ENCODE assay signal across 8 mouse cellular contexts in genomic region chr3:146769940-146770659, GRCm38 (mm10). TPM values are rescaled to one million over a fixed set of nuclear protein-coding genes. Genes with fewer than 3 reads are reported as not detected.
DNase-seq lines count a peak whose midpoint lies in the region; ATAC-seq and TF ChIP-seq lines count a peak whose summit lies in the region.

No protein-coding gene starts in this region.

- H3K36me3 ChIP-seq in embryonic facial prominence, embryonic 13.5 days = peaks cover 7% of the 10 kb centered on the region
- no peaks in the 10 kb centered on the region for H3K36me3 ChIP-seq in hindbrain, postnatal 0 days (ENCODE audit: insufficient read depth, low read length)
- H3K36me3 ChIP-seq in liver, embryonic 16.5 days (ENCODE audit: control insufficient read depth, insufficient read depth) = no peaks in the 10 kb centered on the region
- H3K36me3 ChIP-seq in stomach, embryonic 14.5 days (ENCODE audit: control insufficient read depth, insufficient read depth, low read length) = no peaks in the 10 kb centered on the region

- peak overlapping the region; percentile 37 for H3K4me2 ChIP-seq in embryonic facial prominence, embryonic 13.5 days
- H3K4me2 ChIP-seq in hindbrain, postnatal 0 days (ENCODE audit: low read depth, low read length) = peak overlapping the region; percentile 51
- H3K4me2 ChIP-seq in liver, embryonic 16.5 days (ENCODE audit: low read depth, low read length) = peak overlapping the region; percentile 32; the same call in 1 of the 2 replicates
- peak overlapping the region; percentile 35 for H3K4me2 ChIP-seq in stomach, embryonic 14.5 days (replicated peaks; ENCODE audit: low read depth, low read length)

- no peaks in the 10 kb centered on the region for H3K27me3 ChIP-seq in embryonic facial prominence, embryonic 13.5 days
- no peaks in the 10 kb centered on the region for H3K27me3 ChIP-seq in hindbrain, postnatal 0 days (ENCODE audit: insufficient read depth, low read length)
- no peaks in the 10 kb centered on the region for H3K27me3 ChIP-seq in liver, embryonic 16.5 days (ENCODE audit: control insufficient read depth, insufficient read depth, low read depth, low read length)
- H3K27me3 ChIP-seq in stomach, embryonic 14.5 days (ENCODE audit: control insufficient read depth, insufficient read depth, low read length) = no peaks in the 10 kb centered on the region

- no peak overlapping the region for H3K27ac ChIP-seq in embryonic facial prominence, embryonic 13.5 days
- H3K27ac ChIP-seq in hindbrain, postnatal 0 days = peak overlapping the region; percentile 80
- H3K27ac ChIP-seq in liver, embryonic 16.5 days (ENCODE audit: low read length) = no peak overlapping the region
- H3K27ac ChIP-seq in stomach, embryonic 14.5 days (ENCODE audit: low read length) = 0 out of 2 replicates have a peak overlapping the region, but pooled peaks have one; percentile 3

- peak; percentile 62 for DNase-seq in layer of hippocampus, adult 11-12 months (ENCODE audit: low spot score)
- no peak for DNase-seq in layer of hippocampus, adult 9-10 months (ENCODE audit: low spot score)
- peak; percentile 73 for DNase-seq in hindbrain, postnatal 0 days (ENCODE audit: low spot score)
- DNase-seq in thymus, adult 18-20 months = no peak

- no peak; the same call in 1 of the 2 replicates for TF ChIP-seq CTCF in hindbrain, postnatal 0 days (IDR thresholded peaks at IDR 0.05; ENCODE audit: low read depth)

- no peak overlapping the region for H3K4me3 ChIP-seq in embryonic facial prominence, embryonic 13.5 days
- H3K4me3 ChIP-seq in hindbrain, postnatal 0 days (ENCODE audit: low read length) = peak overlapping the region; percentile 45
- H3K4me3 ChIP-seq in liver, embryonic 16.5 days (ENCODE audit: low read depth, low read length) = peak overlapping the region; percentile 1; the same call in 1 of the 2 replicates
- H3K4me3 ChIP-seq in stomach, embryonic 14.5 days (ENCODE audit: low read depth, low read length) = peak overlapping the region; percentile 7; the same call in 1 of the 2 replicates

- no peaks in the 10 kb centered on the region for H3K9me3 ChIP-seq in embryonic facial prominence, embryonic 13.5 days
- H3K9me3 ChIP-seq in hindbrain, postnatal 0 days (ENCODE audit: low read length) = no peaks in the 10 kb centered on the region
- H3K9me3 ChIP-seq in liver, embryonic 16.5 days (replicated peaks; ENCODE audit: control insufficient read depth, low read length) = no peaks in the 10 kb centered on the region
- H3K9me3 ChIP-seq in stomach, embryonic 14.5 days (ENCODE audit: control insufficient read depth, low read depth, low read length) = no peaks in the 10 kb centered on the region

- 27% methylated on average over 17 of the region's 17 CpGs for WGBS in embryonic facial prominence, embryonic 13.5 days
- 6% methylated on average over 17 of the region's 17 CpGs for WGBS in hindbrain, postnatal 0 days
- WGBS in liver, embryonic 16.5 days (ENCODE audit: insufficient replicate concordance) = 50% methylated on average over 17 of the region's 17 CpGs
- 21% methylated on average over 17 of the region's 17 CpGs for WGBS in stomach, embryonic 14.5 days

- no peak for ATAC-seq in embryonic facial prominence, embryonic 13.5 days (ENCODE audit: insufficient number of reproducible peaks, insufficient read depth, low FRiP score, low TSS enrichment, low read depth)
- ATAC-seq in hindbrain, postnatal 0 days = peak; percentile 74
- ATAC-seq in liver, embryonic 16.5 days (ENCODE audit: low read depth) = peak; percentile 36; the same call in 1 of the 2 replicates
- ATAC-seq in stomach, embryonic 14.5 days (ENCODE audit: insufficient number of reproducible peaks, insufficient read depth, low FRiP score, low read depth) = no peak
- no peak for ATAC-seq in CD4-positive, CD25-positive, alpha-beta regulatory T cell, adult 4 months

- peaks cover 24% of the 10 kb centered on the region for H3K4me1 ChIP-seq in embryonic facial prominence, embryonic 13.5 days
- H3K4me1 ChIP-seq in hindbrain, postnatal 0 days (ENCODE audit: insufficient read depth, low read length) = peaks cover 9% of the 10 kb centered on the region
- H3K4me1 ChIP-seq in liver, embryonic 16.5 days (ENCODE audit: control insufficient read depth, low read depth, low read length) = peaks cover 9% of the 10 kb centered on the region
- H3K4me1 ChIP-seq in stomach, embryonic 14.5 days (ENCODE audit: control insufficient read depth, insufficient read depth, low read length) = peaks cover 10% of the 10 kb centered on the region; the same call in 1 of the 2 replicates

- H3K9ac ChIP-seq in embryonic facial prominence, embryonic 13.5 days = no peak overlapping the region
- H3K9ac ChIP-seq in hindbrain, postnatal 0 days (replicated peaks; ENCODE audit: low read length) = peak overlapping the region; percentile 69
- no peak overlapping the region for H3K9ac ChIP-seq in liver, embryonic 16.5 days (ENCODE audit: low read depth, low read length)
- no peak overlapping the region for H3K9ac ChIP-seq in stomach, embryonic 14.5 days (replicated peaks; ENCODE audit: low read depth, low read length)

RNA-seq across cellular contexts. Expression of gene Prkacb, which starts 42.7 kb away (rescaled TPM):
- 69.1 and 72.4 TPM in 2 replicates for polyA plus RNA-seq in embryonic facial prominence, embryonic 13.5 days (2015; fragmentation: Nextera tagmentation; extraction: Ambion mirVana)
- total RNA-seq in hindbrain, postnatal 0 days (2014; rRNA removed) = 235 and 238 TPM in 2 replicates
- 167 and 180 TPM in 2 replicates for polyA plus RNA-seq in hindbrain, postnatal 0 days (2015; fragmentation: Nextera tagmentation; extraction: Ambion mirVana)
- polyA plus RNA-seq in liver, embryonic 16.5 days (2015; fragmentation: Nextera tagmentation; extraction: Ambion mirVana) = 12.4 and 12.6 TPM in 2 replicates
- 68.4 and 69.2 TPM in 2 replicates for polyA plus RNA-seq in stomach, embryonic 14.5 days (2014; fragmentation: Nextera tagmentation; extraction: Ambion mirVana)
- 100 to 1,000 TPM; 121 to 154 TPM for polyA plus RNA-seq in CD4-positive, CD25-positive, alpha-beta regulatory T cell, adult 4 months (2017; shearing (Covaris generic))

Comparison
In these comparisons a context has a peak if more than half of its experiments do, and no peak if none do; other contexts are left out.
1. DNase-seq: peak in layer of hippocampus, adult 11-12 months (single experiment) and hindbrain, postnatal 0 days (single experiment); none in layer of hippocampus, adult 9-10 months (single experiment) and thymus, adult 18-20 months (0 of 2).
2. ATAC-seq: peak in hindbrain, postnatal 0 days (single experiment) and liver, embryonic 16.5 days (single experiment); none in embryonic facial prominence, embryonic 13.5 days (single experiment), stomach, embryonic 14.5 days (single experiment) and CD4-positive, CD25-positive, alpha-beta regulatory T cell, adult 4 months (single experiment).
3. H3K27ac ChIP-seq: peak in hindbrain, postnatal 0 days (single experiment) and stomach, embryonic 14.5 days (single experiment); none in embryonic facial prominence, embryonic 13.5 days (single experiment) and liver, embryonic 16.5 days (single experiment).
4. Peak in every context shown above with its lines, with median percentiles within 50 percentile points of each other: H3K4me2 ChIP-seq.